Mouse (Mus musculus): ENCODE results near the gene Ifngr1.

GRCm38 (mm10) chr10:19570288-19570687 lies 21.5 kb upstream of the Ifngr1 start:
- TF ChIP-seq CTCF (IDR thresholded peaks at IDR 0.05; ENCODE audit: extremely low read depth, insufficient read length, insufficient replicate concordance, low read depth, low read length) (no peak), POLR2A (IDR thresholded peaks at IDR 0.05; ENCODE audit: low read depth, low read length) (no peak)
